ENCODE assay signal across 24 mouse cellular contexts in genomic region chr13:56450035-56450434, GRCm38 (mm10). TPM values are rescaled to one million over a fixed set of nuclear protein-coding genes. Genes with fewer than 3 reads are reported as not detected.
A peak's percentile ranks its signal among the peaks of the same experiment; 100 is the strongest.
DNase-seq lines count a peak whose midpoint lies in the region; ATAC-seq and TF ChIP-seq lines count a peak whose summit lies in the region.
"Had no signal": no experiment of that assay in that cellular context is flagged by ENCODE, and none has a peak within 500 bp of the region (broad histone marks: within the 10 kb centered on the region; RNA-seq: fewer than 3 reads in every experiment).

No protein-coding gene starts in this region.

- H3K9me3 ChIP-seq in hindbrain, postnatal 0 days (ENCODE audit: low read length) = no peaks in the 10 kb centered on the region
- H3K9me3 ChIP-seq in hindbrain, embryonic 11.5 days (ENCODE audit: control insufficient read depth, low read length) = no peaks in the 10 kb centered on the region
- H3K9me3 ChIP-seq: liver, embryonic 13.5 days; midbrain, embryonic 13.5 days; stomach, embryonic 15.5 days had no signal

- WGBS in cerebellum, adult 2 months = 32% methylated on average over 8 of the region's 8 CpGs
- WGBS in hindbrain, postnatal 0 days = 69% methylated on average over 8 of the region's 8 CpGs
- 89% methylated on average over 8 of the region's 8 CpGs for WGBS in hindbrain, embryonic 11.5 days

- TF ChIP-seq POLR2A in cerebellum, adult 2 months (IDR thresholded peaks at IDR 0.05; ENCODE audit: borderline replicate concordance, insufficient read depth, low read length) = no peak

- no peak overlapping the region for H3K27ac ChIP-seq in cerebellum, adult 2 months (ENCODE audit: insufficient read depth, low read length)
- no peak overlapping the region for H3K27ac ChIP-seq in hindbrain, postnatal 0 days
- no peak overlapping the region for H3K27ac ChIP-seq in hindbrain, embryonic 11.5 days (ENCODE audit: low read depth, low read length)
- no peak overlapping the region for H3K27ac ChIP-seq in layer of hippocampus, adult 2 months
- H3K27ac ChIP-seq: liver, embryonic 13.5 days; midbrain, embryonic 13.5 days; stomach, embryonic 15.5 days had no signal

- H3K27me3 ChIP-seq in cerebellum, adult 2 months (ENCODE audit: control insufficient read depth, insufficient read depth, low read length) = no peaks in the 10 kb centered on the region
- H3K27me3 ChIP-seq in hindbrain, postnatal 0 days (ENCODE audit: insufficient read depth, low read length) = no peaks in the 10 kb centered on the region
- no peaks in the 10 kb centered on the region for H3K27me3 ChIP-seq in hindbrain, embryonic 11.5 days (ENCODE audit: control insufficient read depth, insufficient read depth, low read length)
- H3K27me3 ChIP-seq: liver, embryonic 13.5 days; midbrain, embryonic 13.5 days; stomach, embryonic 15.5 days had no signal

- H3K36me3 ChIP-seq in hindbrain, postnatal 0 days (ENCODE audit: insufficient read depth, low read length) = no peaks in the 10 kb centered on the region
- no peaks in the 10 kb centered on the region for H3K36me3 ChIP-seq in hindbrain, embryonic 11.5 days (ENCODE audit: control insufficient read depth, insufficient read depth, low read length)
- H3K36me3 ChIP-seq: liver, embryonic 13.5 days; midbrain, embryonic 13.5 days; stomach, embryonic 15.5 days had no signal

- H3K4me3 ChIP-seq in cerebellum, adult 2 months (replicated peaks; ENCODE audit: insufficient read depth, low read depth, low read length) = no peak overlapping the region
- H3K4me3 ChIP-seq in hindbrain, postnatal 0 days (ENCODE audit: low read length) = no peak overlapping the region
- H3K4me3 ChIP-seq in hindbrain, embryonic 11.5 days (ENCODE audit: low read depth, low read length) = no peak overlapping the region
- H3K4me3 ChIP-seq in layer of hippocampus, adult 2 months = no peak overlapping the region
- H3K4me3 ChIP-seq: liver, embryonic 13.5 days; midbrain, embryonic 13.5 days; stomach, embryonic 15.5 days had no signal

- no peak for DNase-seq in cerebellum, adult 2 months
- DNase-seq in cerebellum, adult 9-10 months = no peak
- peak; percentile 37 for DNase-seq in hindbrain, postnatal 0 days (ENCODE audit: low spot score)
- DNase-seq in hindbrain, embryonic 11.5 days (ENCODE audit: low spot score) = no peak
- DNase-seq in layer of hippocampus, adult 2 months (ENCODE audit: low spot score in 2 of 2) = no peak
- DNase-seq in layer of hippocampus, adult 9-11 months = no peak
- DNase-seq in brain, adult 2 months (ENCODE audit: low read depth, low spot score) = peak; percentile 58
- no peak for DNase-seq in right cerebral cortex, postnatal 25 days
- DNase-seq: embryo, embryonic 11 days; gastrocnemius, postnatal 25 days; liver, embryonic 13.5 days; thymus, postnatal 25 days had no signal

- peak; percentile 38; the same call in 1 of the 2 replicates for TF ChIP-seq CTCF in cerebellum, adult 2 months (IDR thresholded peaks at IDR 0.05; ENCODE audit: borderline replicate concordance, insufficient read depth, low read depth, low read length)
- peak; percentile 47; the same call in 1 of the 2 replicates for TF ChIP-seq CTCF in hindbrain, postnatal 0 days (IDR thresholded peaks at IDR 0.05; ENCODE audit: low read depth)
- peak; percentile 27; the same call in 1 of the 2 replicates for TF ChIP-seq CTCF in layer of hippocampus, adult 2 months (conservative IDR thresholded peaks at IDR 0.05)

- H3K9ac ChIP-seq in hindbrain, postnatal 0 days (replicated peaks; ENCODE audit: low read length) = no peak overlapping the region
- no peak overlapping the region for H3K9ac ChIP-seq in hindbrain, embryonic 11.5 days (ENCODE audit: low read depth, low read length)
- H3K9ac ChIP-seq: liver, embryonic 13.5 days; midbrain, embryonic 13.5 days; stomach, embryonic 15.5 days had no signal

- ATAC-seq in hindbrain, postnatal 0 days = peak; percentile 12; the same call in 1 of the 2 replicates
- no peak for ATAC-seq in hindbrain, embryonic 11.5 days (ENCODE audit: low FRiP score)
- ATAC-seq: CD4-positive, CD25-positive, alpha-beta regulatory T cell, adult 4 months; midbrain, embryonic 13.5 days had no signal

- H3K4me1 ChIP-seq in cerebellum, adult 2 months (ENCODE audit: control insufficient read depth, insufficient read depth, low read length) = peaks cover 13% of the 10 kb centered on the region
- H3K4me1 ChIP-seq in hindbrain, postnatal 0 days (ENCODE audit: insufficient read depth, low read length) = peaks cover 6% of the 10 kb centered on the region; the same call in 1 of the 2 replicates
- H3K4me1 ChIP-seq in hindbrain, embryonic 11.5 days (replicated peaks; ENCODE audit: control insufficient read depth, insufficient read depth, low read length) = no peaks in the 10 kb centered on the region
- H3K4me1 ChIP-seq: liver, embryonic 13.5 days; stomach, embryonic 15.5 days had no signal

- H3K4me2 ChIP-seq in hindbrain, postnatal 0 days (ENCODE audit: low read depth, low read length) = 0 out of 2 replicates have a peak overlapping the region, but pooled peaks have one; percentile 16
- no peak overlapping the region for H3K4me2 ChIP-seq in hindbrain, embryonic 11.5 days (replicated peaks; ENCODE audit: low read depth, low read length)
- H3K4me2 ChIP-seq: liver, embryonic 13.5 days; midbrain, embryonic 13.5 days; stomach, embryonic 15.5 days had no signal

RNA-seq across cellular contexts. Expression of gene Slc25a48, which starts 11.9 kb away (rescaled TPM):
- polyA plus RNA-seq in cerebellum, adult 2 months (2012; rRNA removed) = 0.11 and 0.34 TPM in 2 replicates
- total RNA-seq in hindbrain, postnatal 0 days (2014; rRNA removed) = 0.07 TPM in 1 of 2 replicates, not detected in the other
- polyA plus RNA-seq in hindbrain, postnatal 0 days (2015; fragmentation: Nextera tagmentation; extraction: Ambion mirVana) = 0.05 TPM in 1 of 2 replicates, not detected in the other
- polyA plus RNA-seq in hindbrain, embryonic 11.5 days (2014; fragmentation: Nextera tagmentation; extraction: Ambion mirVana) = 0.05 and 0.06 TPM in 2 replicates
- not detected for total RNA-seq in layer of hippocampus, adult 2 months (2021)
- total RNA-seq: gastrocnemius, postnatal 25 days; left cerebral cortex, postnatal 4 days; megakaryocyte progenitor cell, adult 5-6 weeks; MEL had no signal
- polyA plus RNA-seq: CD4-positive, CD25-positive, alpha-beta regulatory T cell, adult 4 months; midbrain, embryonic 13.5 days had no signal

RNA-seq across cellular contexts. Expression of gene Gm3045, which starts 23.6 kb away (rescaled TPM):
- polyA plus RNA-seq in cerebellum, adult 2 months (2012; rRNA removed) = not detected in 2 replicates
- not detected in 2 replicates for total RNA-seq in hindbrain, postnatal 0 days (2014; rRNA removed)
- not detected in 2 replicates for polyA plus RNA-seq in hindbrain, postnatal 0 days (2015; fragmentation: Nextera tagmentation; extraction: Ambion mirVana)
- not detected in 2 replicates for polyA plus RNA-seq in hindbrain, embryonic 11.5 days (2014; fragmentation: Nextera tagmentation; extraction: Ambion mirVana)
- total RNA-seq in layer of hippocampus, adult 2 months (2021) = not detected
- total RNA-seq: adrenal gland, adult 18-20 months; gastrocnemius, postnatal 25 days; heart, adult 8-10 months; left cerebral cortex, postnatal 4 days; megakaryocyte progenitor cell, adult 5-6 weeks; MEL had no signal
- polyA plus RNA-seq: CD4-positive, CD25-positive, alpha-beta regulatory T cell, adult 4 months; frontal cortex, adult 2 months; heart, embryonic 16.5 days; liver, embryonic 13.5 days; lung, embryonic 16.5 days; midbrain, embryonic 13.5 days; spleen, adult 2 months; stomach, embryonic 15.5 days had no signal

RNA-seq across cellular contexts. Expression of gene Il9, which starts 32.0 kb away (rescaled TPM):
- not detected in 2 replicates for polyA plus RNA-seq in cerebellum, adult 2 months (2012; rRNA removed)
- not detected in 2 replicates for total RNA-seq in hindbrain, postnatal 0 days (2014; rRNA removed)
- not detected in 2 replicates for polyA plus RNA-seq in hindbrain, postnatal 0 days (2015; fragmentation: Nextera tagmentation; extraction: Ambion mirVana)
- not detected in 2 replicates for polyA plus RNA-seq in hindbrain, embryonic 11.5 days (2014; fragmentation: Nextera tagmentation; extraction: Ambion mirVana)
- not detected for total RNA-seq in layer of hippocampus, adult 2 months (2021)
- total RNA-seq: adrenal gland, adult 18-20 months; gastrocnemius, postnatal 25 days; heart, adult 8-10 months; left cerebral cortex, postnatal 4 days; megakaryocyte progenitor cell, adult 5-6 weeks; MEL had no signal
- polyA plus RNA-seq: CD4-positive, CD25-positive, alpha-beta regulatory T cell, adult 4 months; frontal cortex, adult 2 months; heart, embryonic 16.5 days; liver, embryonic 13.5 days; lung, embryonic 16.5 days; midbrain, embryonic 13.5 days; spleen, adult 2 months; stomach, embryonic 15.5 days had no signal

Comparison
In these comparisons a context has a peak if more than half of its experiments do, and no peak if none do; other contexts are left out.
1. DNase-seq: peak in hindbrain, postnatal 0 days (single experiment) and brain, adult 2 months (single experiment); none in cerebellum, adult 2 months (0 of 2), cerebellum, adult 9-10 months (single experiment), hindbrain, embryonic 11.5 days (single experiment), layer of hippocampus, adult 2 months (0 of 2), layer of hippocampus, adult 9-11 months (single experiment) and right cerebral cortex, postnatal 25 days (single experiment).
2. Peak in every context shown above with its lines, with median percentiles within 50 percentile points of each other: CTCF ChIP-seq.